Mouse (Mus musculus) testis, postnatal 10 days (tissue): ENCODE measurements around the gene Adgb.

Experiments used
- DNase-seq: peaks from one replicate; pipeline ENCODE4 v3.0.0; 2021; ENCODE audit warnings: low spot score

Gene Adgb

DNA sequence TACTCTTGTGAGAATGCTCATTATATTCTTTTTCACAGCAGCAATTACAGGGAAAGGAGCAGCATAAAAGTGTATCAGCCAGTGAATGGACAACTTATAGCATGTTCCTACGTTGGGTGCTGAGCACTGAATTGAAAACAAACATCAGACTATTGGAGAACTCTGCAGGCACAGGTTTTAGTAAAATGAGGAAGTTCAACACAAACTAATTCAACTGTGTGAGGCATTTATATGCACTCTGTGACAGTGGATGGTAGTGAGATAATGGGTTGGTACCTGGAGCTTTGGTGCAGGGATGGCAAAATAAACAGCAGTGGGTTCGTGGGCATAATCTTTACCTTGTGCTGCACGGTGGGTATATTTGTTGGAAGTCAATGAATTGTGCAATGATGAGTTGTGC is 121.6 kb downstream of the Adgb start:
- DNase-seq = no peak

DNA sequence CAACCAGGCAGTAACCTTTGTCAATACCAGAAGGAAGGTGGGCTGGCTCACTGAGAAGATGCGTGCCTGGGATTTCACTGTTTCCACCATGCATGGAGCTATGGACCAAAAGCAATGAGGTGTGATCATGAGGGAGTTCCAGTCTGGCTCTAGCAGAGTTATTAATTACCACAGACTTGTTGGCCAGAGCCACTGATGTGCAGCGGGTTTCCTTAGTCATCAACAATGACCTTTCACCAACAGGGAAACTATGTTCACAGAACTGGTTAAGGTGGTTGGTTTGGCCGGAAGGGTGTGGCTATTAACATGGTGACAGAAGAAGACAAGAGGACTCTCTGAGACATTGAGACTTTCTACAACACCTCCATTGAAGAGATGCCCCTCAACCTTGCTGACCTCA is 128.2 kb downstream of the Adgb start:
- no peak for DNase-seq

DNA sequence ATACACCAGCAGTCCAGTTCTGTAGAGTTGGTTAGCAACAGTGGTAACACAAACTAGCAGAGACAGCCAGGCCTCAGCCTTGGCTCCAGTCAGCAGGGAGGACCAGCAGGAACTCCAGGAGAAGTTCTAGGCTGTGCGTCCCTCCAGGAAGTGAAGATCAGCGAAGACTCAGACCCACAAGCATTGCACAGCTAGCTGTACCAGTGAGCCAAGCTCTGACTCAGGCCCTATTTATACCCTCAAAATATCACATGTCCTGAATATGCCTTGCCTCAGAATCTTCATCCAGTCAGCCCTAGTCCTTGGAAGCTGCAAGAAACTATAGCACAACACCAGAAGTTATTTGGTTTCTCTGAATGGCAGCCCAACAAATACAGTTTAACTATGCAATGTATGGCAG is 146.6 kb downstream of the Adgb start:
- DNase-seq = no peak

DNA sequence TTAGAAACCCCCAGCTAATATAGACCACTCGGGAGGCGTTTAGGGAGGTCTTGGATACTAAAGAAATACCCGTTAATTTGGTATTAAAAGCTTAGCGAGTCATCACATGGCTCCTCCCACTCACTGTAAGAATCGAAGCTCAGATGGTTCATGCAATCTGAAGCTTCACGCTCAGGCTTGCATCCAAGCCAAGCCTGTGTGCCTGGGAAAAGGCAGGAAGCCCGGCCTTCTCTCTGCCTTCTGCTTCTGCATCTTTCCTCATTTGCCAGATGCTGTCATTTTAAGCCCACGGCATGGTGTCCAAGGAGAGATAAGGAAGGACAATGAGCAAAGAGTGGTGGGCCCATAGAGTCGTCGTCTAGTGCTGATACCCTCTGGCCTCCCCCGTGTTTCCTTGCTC is 149.2 kb downstream of the Adgb start:
- no peak for DNase-seq

DNA sequence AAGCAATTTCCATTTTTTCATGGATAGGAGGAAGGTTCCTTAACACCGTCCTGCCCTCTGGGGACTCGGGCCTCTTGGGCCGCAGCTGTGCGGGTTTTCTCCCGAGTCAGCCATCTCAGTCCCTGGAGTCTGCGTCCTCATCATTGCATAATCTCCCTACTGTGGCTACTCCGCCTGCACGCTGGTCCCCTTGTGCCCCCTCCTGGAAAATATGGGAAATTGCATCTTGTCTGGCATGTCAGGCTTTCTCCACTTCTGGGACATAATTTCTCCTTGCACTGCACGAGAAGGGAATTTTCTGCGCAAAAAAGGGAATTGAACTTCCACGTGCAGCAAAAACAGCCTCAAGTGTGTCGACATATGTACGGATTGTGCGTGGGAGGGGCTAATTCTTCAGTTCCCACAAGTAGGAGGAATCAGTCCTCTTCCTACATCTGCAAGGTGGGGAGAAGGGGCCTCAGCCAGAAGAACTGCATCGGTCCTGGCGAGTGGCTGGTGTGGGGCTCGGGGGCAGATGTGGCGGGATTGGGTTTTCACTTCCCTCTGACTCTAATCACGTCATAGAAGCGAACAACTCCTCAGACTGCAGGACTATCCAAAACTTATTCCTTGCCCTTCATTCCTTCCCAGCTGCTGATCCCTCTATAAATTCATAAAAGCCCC is 150.9 kb downstream of the Adgb start:
- peak; percentile 58 for DNase-seq

DNA sequence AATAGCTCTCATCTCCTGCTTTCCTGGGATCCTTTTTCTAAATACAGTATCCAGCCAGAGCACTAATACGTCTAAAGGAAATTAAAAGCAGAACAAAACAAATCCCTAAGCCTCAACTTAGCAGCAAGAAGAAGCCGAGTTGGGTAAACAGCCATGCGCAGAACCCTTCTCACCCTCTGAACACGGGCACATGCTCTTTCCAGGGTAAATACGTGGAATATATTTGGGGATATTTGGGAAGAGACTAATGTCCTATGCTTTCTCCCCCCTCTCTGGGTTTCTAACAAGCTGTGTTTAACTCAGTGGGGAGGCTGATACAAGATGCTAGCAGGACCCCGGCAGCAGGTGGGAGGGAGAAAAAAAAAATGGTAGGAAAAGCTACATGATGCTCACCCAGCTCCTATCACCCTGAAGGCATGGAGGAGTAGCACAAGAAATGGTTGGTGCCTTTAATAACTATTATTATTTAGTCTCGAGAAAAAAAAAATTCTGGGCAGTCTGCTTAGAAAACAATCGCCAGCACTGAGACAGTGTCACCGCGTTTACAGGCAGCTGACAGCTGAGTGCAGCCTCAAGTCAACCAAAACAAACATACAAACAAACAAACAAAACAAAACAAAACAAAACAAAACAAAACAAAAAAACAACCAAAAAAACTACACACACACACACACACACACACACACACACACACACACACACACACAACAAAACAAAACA is 151.6 kb downstream of the Adgb start:
- DNase-seq = no peak

DNA sequence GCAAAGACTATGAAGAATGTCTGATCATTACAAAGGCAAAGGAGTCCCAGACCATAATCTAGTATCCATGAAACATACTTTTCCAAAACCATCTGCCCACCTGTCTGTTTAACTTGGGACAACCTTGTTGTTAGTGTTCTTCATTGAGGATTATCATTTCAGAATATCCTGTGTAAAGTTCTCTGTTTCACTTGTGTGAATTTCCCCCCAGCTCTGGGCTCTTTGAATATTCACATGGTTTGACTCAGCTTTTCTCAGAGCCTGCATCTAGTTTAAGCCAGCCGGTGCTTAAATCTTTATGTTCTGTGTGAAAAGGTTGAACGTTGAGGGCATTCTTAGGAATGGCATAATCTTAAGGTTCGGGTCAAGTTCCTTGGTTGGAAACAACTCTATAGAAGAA is 154.0 kb downstream of the Adgb start:
- DNase-seq = no peak

DNA sequence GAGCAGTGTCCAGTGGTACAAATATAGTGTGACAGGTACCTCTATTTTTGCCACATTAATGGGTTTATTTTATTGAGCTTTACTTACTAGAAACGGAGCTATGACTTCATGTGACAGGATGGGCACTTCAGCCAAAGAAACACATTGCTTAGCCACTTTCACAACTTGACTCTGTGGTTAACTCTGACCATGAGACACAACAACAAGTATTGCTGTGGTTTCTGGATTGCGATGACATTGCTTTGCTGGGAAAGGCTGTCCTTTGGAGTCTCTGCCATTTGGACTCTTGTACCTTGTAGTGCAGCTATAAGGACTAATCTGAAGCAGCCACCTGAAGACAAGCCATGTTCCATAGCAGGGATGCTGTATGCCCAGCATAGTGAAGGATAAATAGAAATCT is 156.5 kb downstream of the Adgb start:
- DNase-seq = no peak

DNA sequence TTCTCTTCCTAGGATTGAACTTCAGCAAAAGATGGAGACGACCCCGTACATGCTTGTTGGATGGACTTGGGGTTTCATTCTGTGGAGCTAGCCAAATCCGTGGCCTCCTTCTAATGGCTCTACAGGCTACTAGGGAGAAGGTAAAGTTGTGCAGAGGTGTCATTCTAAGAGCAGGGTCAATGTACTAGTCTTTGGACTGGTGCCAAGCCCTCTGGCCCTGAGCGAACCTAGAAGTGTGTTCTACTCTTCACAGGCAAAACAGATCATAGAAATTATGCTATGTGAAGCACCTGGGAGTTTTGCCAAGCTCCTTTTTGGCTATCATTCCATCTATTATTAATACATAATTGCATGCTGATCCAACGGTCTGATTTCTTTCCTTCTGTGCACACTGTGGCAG is 157.6 kb downstream of the Adgb start:
- no peak for DNase-seq

DNA sequence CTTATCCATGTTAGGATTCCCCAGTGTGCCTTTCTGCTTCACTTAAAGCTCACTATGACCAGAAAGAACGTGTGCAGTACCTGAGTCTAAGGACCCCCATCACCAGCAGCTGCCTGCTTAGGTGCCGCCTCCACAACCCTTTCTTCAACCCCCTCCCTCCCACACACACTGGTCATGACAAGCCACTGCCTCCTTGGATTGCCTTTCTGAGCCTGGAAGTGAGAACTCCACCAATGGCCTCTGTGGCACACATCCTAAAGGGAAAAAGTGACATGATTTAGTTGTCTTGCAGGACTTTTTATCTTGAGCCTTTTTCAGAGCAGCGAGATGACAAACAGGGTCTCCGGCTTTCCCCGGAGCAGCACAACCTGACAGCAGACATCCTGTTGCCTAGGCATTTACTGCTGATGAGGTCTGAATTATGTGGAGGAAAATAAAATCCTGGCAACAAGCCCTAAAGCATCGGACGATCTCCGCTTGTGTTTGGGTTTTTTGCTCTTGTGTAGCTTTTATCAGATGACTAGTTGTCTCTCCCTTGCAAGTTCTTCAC is 162.2 kb downstream of the Adgb start:
- DNase-seq = no peak

DNA sequence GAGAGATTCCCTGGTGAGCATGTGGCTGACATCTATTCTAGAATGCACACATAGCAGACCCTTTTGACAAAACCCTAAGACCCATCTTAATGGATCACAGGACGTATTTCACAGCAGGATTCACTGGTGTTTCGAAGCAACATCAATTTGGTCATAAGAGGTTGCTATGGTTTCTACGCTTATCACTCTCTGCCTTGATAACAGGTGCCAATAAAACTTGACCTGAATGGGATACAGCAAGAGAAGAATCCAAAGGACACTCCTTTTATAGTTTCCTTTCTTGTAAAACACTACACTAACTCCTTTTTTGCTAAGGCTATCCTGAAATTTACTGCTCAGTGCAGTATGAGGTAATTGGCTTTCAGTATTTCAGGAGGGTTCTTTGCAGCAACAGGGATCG is 163.1 kb downstream of the Adgb start:
- DNase-seq = no peak

DNA sequence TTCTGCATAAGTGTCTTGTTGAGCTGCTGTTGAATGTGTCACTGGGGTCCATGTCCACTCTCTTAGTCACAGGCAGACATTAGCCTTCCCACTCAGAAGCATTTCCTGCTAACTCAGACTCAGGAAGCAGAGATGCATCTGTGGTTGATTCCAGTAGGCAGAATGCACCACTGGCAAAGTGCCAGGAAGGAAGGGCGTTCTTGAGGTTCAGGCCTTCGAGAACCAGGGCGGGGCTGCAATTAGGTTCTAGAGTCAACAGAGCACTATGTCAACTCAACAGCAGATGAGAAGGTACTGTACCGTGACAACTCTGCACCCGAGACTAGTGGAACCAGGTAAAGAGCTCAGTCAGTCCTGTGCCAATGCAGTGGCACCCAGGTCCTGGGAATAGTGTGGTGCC is 164.7 kb downstream of the Adgb start:
- DNase-seq = peak; percentile 44

DNA sequence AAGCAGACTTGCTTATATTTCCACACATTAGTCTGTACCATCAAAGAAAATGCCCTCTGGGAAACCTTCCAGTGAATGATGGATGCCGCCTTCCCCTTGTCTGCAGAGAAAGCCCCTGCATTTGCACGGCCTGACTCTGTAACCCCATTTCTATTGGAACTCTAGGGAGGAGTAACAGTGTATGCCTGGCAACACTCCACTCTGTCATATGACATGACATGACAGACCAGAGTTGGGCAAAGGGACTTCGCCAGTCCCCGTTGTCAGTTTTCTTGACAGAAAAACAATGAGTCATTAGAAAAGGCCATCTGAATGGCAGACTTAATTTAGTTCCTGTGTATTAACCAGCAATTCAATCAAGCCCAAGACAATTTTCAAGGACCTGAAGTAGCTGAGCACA is 167.8 kb downstream of the Adgb start:
- DNase-seq = no peak

DNA sequence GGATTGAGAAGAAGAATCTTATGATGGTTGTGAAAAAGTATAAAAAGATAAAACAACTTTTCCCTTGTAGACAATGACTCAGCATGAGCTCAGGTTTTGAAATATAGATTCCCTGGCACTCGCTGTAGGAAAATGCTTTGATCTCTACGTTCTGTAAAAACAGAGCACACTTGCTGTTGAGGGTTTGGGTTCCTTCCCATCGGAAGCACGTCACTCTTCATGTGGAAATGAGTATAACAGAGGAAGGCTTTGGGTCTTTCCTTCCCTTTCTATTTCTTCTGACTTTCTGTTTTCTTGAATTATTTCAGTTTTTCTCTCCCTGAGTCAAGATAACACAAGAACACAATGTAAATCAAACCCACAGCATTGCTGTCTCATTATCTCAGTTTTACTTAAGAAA is 170.4 kb downstream of the Adgb start:
- DNase-seq = no peak

DNA sequence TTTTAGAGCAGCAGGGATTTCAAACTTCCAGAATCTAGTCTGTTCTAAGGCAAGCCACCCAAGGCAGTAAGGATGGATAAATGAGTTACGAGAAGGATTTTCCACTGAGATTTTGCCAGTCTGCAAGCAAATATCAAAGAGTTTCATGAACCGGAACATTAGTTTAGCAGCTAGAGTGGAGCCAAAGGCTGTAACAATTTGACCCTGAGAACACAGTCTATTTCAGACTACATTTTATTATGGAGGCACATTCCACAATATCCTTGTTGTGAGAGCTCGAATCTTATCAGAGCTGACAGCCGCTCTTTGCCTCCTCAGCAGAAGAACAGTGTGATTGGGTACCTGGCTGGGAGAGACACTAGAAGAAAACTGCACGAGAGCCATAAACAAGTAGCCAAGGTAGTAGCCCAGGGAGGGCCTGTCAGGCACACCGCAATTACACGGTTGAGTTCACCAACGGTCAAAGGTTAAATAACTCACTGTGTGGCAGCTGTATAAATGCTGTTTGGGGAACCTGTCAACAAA is 171.1 kb downstream of the Adgb start:
- no peak for DNase-seq

DNA sequence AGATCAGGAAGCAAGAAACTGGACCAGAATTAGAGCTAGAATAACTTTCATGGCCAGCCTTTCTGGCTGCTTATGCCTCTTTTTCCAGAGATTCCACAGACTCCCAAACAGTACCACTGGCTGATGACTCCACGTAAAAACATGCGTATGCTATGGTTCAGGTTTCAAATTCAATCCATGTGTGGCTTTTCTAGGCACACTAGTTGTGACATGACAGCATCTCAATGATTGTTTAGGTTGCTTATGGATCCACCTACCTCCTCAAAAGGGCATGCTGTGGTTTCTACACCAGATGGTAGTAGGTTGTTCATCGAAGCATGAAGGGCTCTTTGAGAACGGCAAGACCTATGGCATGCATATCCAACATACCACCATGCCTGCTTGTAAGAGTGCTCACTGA is 172.1 kb downstream of the Adgb start:
- no peak for DNase-seq

DNA sequence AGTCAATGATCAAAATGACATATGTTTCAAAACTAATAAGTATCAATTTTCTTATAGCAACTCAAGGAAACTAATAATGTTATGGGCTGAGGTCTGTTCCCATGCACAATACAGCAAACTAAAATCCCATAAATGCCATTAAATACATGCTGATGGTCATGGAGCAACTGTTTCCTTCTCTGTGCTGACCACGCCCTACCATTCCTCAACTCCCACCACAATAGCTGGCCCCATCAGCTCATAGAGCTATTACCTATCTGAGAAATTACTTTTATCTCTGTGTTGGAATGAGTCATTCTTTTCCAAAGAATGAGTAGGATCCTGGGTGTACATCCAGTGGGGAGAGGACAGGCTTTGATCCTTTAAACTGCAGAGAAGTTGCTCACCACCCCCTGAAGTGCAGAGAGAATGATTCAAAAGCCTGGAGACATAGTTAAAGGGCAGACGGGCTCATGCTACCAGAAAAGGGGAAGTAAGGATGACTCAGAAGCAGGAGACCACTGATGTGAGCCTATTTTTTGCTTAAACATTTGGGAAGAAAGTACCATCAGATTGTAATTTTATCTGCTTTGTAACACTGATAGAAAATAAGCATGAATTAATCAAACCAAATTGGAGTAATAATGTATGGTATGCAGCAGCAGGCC is 184.8 kb downstream of the Adgb start:
- no peak for DNase-seq
